Mouse (Mus musculus): ENCODE measurements around the gene Ppif.

The Ppif gene

GRCm38 (mm10) chr14:25693888-25694568, at the start of gene Ppif:
Ppif (plus strand) TSS chr14:25694154.
- peak; percentile 88 for DNase-seq (ENCODE audit: low read depth, low spot score)

GRCm38 (mm10) chr14:25645717-25646116, 48.2 kb upstream of the Ppif start:
- no peak for DNase-seq (ENCODE audit: low read depth, low spot score)

- DNase-seq (ENCODE audit: low read depth, low spot score): peak; percentile 54
These were observed 47.8 kb upstream of the Ppif start for GRCm38 (mm10) chr14:25646161-25646621.

GRCm38 (mm10) chr14:25651131-25651530, 42.8 kb upstream of the Ppif start:
- no peak for DNase-seq (ENCODE audit: low read depth, low spot score)

GRCm38 (mm10) chr14:25651905-25652304, 42.0 kb upstream of the Ppif start:
- no peak for DNase-seq (ENCODE audit: low read depth, low spot score)

- no peak for DNase-seq (ENCODE audit: low read depth, low spot score)
These were observed 39.4 kb upstream of the Ppif start for GRCm38 (mm10) chr14:25654401-25655197.

- no peak for DNase-seq (ENCODE audit: low read depth, low spot score)
These were observed 33.3 kb upstream of the Ppif start for GRCm38 (mm10) chr14:25660661-25661060.

- DNase-seq (ENCODE audit: low read depth, low spot score): no peak
These were observed 32.6 kb upstream of the Ppif start for GRCm38 (mm10) chr14:25661185-25661920.

GRCm38 (mm10) chr14:25663649-25664309, 30.2 kb upstream of the Ppif start:
- no peak for DNase-seq (ENCODE audit: low read depth, low spot score)

- no peak for DNase-seq (ENCODE audit: low read depth, low spot score)
These were observed 29.7 kb upstream of the Ppif start for GRCm38 (mm10) chr14:25664310-25664695.

GRCm38 (mm10) chr14:25665314-25665970, 28.5 kb upstream of the Ppif start:
- DNase-seq (ENCODE audit: low read depth, low spot score): no peak

GRCm38 (mm10) chr14:25666668-25667376, 27.1 kb upstream of the Ppif start:
- DNase-seq (ENCODE audit: low read depth, low spot score): no peak

- no peak for DNase-seq (ENCODE audit: low read depth, low spot score)
These were observed 26.4 kb upstream of the Ppif start for GRCm38 (mm10) chr14:25667587-25667986.

- no peak for DNase-seq (ENCODE audit: low read depth, low spot score)
These were observed 14.3 kb upstream of the Ppif start for GRCm38 (mm10) chr14:25679625-25680024.

- DNase-seq (ENCODE audit: low read depth, low spot score): no peak
These were observed 11.9 kb upstream of the Ppif start for GRCm38 (mm10) chr14:25682020-25682419.

- DNase-seq (ENCODE audit: low read depth, low spot score): no peak
These were observed 7.6 kb upstream of the Ppif start for GRCm38 (mm10) chr14:25686216-25686945.

GRCm38 (mm10) chr14:25686983-25687901, 6.7 kb upstream of the Ppif start:
- no peak for DNase-seq (ENCODE audit: low read depth, low spot score)

- DNase-seq (ENCODE audit: low read depth, low spot score): no peak
These were observed 575 bp upstream of the Ppif start for GRCm38 (mm10) chr14:25693271-25693887.
